Mouse (Mus musculus): ENCODE measurements around the gene Tmigd3.

Gene Tmigd3

GRCm38 (mm10) chr3:105932240-105933071 lies 61.8 kb downstream of the Tmigd3 start, which contains the start of gene I830077J02Rik:
I830077J02Rik (minus strand) TSS chr3:105932664.
- DNase-seq (ENCODE audit: low spot score in 2 of 2): no peak

- DNase-seq (ENCODE audit: low spot score in 2 of 2): no peak
Observed at GRCm38 (mm10) chr3:105933926-105934325, 63.2 kb downstream of the Tmigd3 start.

- DNase-seq (ENCODE audit: low spot score in 2 of 2): peak in 1 of 2 experiments; percentile 5
Observed at GRCm38 (mm10) chr3:105935033-105935432, 64.3 kb downstream of the Tmigd3 start.

DNA sequence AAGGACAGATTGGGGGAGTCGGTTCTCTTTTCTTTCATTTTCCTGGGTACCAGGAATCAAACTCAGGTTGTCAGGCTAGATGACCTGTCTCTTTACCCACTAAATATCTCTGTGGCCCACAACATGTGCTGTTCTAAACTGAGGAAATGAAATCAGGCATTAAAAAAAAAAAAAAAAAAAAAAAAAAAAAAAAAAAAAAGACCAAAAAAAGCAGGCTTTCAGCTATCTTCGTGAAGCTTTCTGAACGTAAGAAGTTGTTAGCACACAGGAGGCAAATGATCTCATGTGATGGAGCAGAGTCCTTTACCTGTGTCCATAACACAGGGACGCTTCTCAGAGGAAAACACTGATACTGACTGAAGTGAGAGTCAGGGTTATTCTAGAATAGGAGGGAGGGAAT lies 65.4 kb downstream of the Tmigd3 start:
- no peak for DNase-seq (ENCODE audit: low spot score in 2 of 2)

- DNase-seq (ENCODE audit: low spot score in 2 of 2): no peak
Observed at GRCm38 (mm10) chr3:105951348-105951747, 80.6 kb downstream of the Tmigd3 start.

GRCm38 (mm10) chr3:105957235-105957634 lies 86.5 kb downstream of the Tmigd3 start:
- no peak for DNase-seq (ENCODE audit: low spot score in 2 of 2)

- no peak for DNase-seq (ENCODE audit: low spot score in 2 of 2)
Observed at GRCm38 (mm10) chr3:105958204-105958603, 87.5 kb downstream of the Tmigd3 start.

- DNase-seq (ENCODE audit: low spot score in 2 of 2): peak; percentile 83 to 94
Observed at GRCm38 (mm10) chr3:105958974-105959580, 88.4 kb downstream of the Tmigd3 start, which contains the start of gene Wdr77. Wdr77 (plus strand) TSS chr3:105959369.

DNA sequence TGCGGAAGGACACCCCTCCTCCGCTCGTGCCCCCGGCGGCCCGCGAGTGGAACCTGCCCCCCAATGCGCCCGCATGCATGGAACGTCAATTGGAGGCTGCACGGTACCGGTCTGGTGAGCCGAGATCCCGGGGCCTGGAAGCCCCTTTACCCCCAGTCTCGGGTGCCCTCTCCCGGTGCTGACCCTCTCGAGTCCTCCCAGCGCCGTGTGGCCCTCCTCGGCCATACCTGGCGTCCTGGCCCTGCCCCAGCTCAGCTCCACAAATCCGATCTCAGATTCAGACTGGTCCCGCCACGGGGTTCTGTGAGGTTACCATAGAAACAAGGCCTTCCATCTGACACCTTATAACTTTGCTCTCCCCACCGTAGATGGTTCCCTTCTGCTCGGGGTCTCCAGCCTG lies 88.9 kb downstream of the Tmigd3 start:
- DNase-seq (ENCODE audit: low spot score in 2 of 2): no peak

- no peak for DNase-seq (ENCODE audit: low spot score in 2 of 2)
Observed at GRCm38 (mm10) chr3:105959999-105960398, 89.3 kb downstream of the Tmigd3 start, which contains the start of gene Atp5f1. Atp5f1 (minus strand) TSS chr3:105960099.

DNA sequence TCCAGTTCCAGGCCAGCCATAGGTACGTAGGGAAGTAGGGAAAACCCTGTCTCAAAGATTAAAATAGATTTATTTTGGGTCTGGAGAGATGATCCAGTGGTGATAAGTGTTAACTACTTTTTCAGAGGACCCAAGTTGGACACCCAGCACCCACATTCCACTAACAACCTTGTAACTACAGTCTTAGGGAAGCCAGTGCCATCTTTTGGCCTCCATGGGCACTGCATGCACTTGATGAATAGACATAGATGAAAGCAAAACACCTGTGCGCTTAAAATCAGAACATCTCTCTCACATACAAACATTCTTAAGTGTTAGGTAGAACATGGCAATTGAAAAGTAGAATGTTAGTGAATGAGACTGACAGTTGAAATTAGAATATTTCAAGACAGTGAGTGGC lies 90.0 kb downstream of the Tmigd3 start:
- DNase-seq (ENCODE audit: low spot score in 2 of 2): no peak

- DNase-seq (ENCODE audit: low spot score in 2 of 2): no peak
Observed at GRCm38 (mm10) chr3:105971831-105972446, 101.2 kb downstream of the Tmigd3 start.

GRCm38 (mm10) chr3:105973411-105973810 lies 102.7 kb downstream of the Tmigd3 start, which contains the start of gene Ovgp1:
Ovgp1 (plus strand) TSS chr3:105973711.
- no peak for DNase-seq (ENCODE audit: low spot score in 2 of 2)

Data from cerebellum, postnatal 4 days (tissue).